Mouse (Mus musculus) midbrain, embryonic 15.5 days (tissue): ENCODE data around the gene Il1rn. TPM values are rescaled to one million over a fixed set of nuclear protein-coding genes. Genes with fewer than 3 reads are reported as not detected.

Source experiments
- ATAC-seq: fragments of 200-750 bp; cut with Nextera tagmentation; replicated peaks from 2 replicates; pipeline ENCODE4 v1.8.0; 2017; ENCODE audit warnings: moderate TSS enrichment
- H3K27ac ChIP-seq: fragments of 300-500 bp; sonication (generic); 2 replicates; pipeline ENCODE4 v1.5.1; 2015; ENCODE audit warnings: mild to moderate bottlenecking, inconsistent platforms
- H3K27me3 ChIP-seq: fragments of 300-500 bp; sonication (generic); replicated peaks from 2 replicates; pipeline ENCODE4 v1.6.1; 2015; ENCODE audit warnings: inconsistent platforms
- H3K36me3 ChIP-seq: fragments of 300-500 bp; sonication (generic); replicated peaks from 2 replicates; pipeline ENCODE4 v1.6.1; 2015; ENCODE audit warnings: inconsistent platforms
- H3K4me1 ChIP-seq: fragments of 300-500 bp; sonication (generic); 2 replicates; pipeline ENCODE4 v1.6.1; 2015; ENCODE audit warnings: inconsistent platforms
- H3K4me2 ChIP-seq: fragments of 300-500 bp; sonication (generic); 2 replicates; pipeline ENCODE4 v1.6.1; 2015; ENCODE audit warnings: inconsistent platforms, mild to moderate bottlenecking, moderate library complexity
- H3K4me3 ChIP-seq: fragments of 300-500 bp; sonication (generic); 2 replicates; pipeline ENCODE4 v1.5.1; 2015; ENCODE audit warnings: mild to moderate bottlenecking, inconsistent platforms
- H3K9ac ChIP-seq: fragments of 300-500 bp; sonication (generic); 2 replicates; pipeline ENCODE4 v1.6.1; 2015; ENCODE audit warnings: mild to moderate bottlenecking, inconsistent platforms
- H3K9me3 ChIP-seq: fragments of 300-500 bp; sonication (generic); 2 replicates; pipeline ENCODE4 v1.6.1; 2016; ENCODE audit warnings: inconsistent platforms
- WGBS: fragments of 180-500 bp; shearing (Covaris S2); methylation state at CpG from one replicate; pipeline ENCODE4 v1.1.7; 2015; ENCODE audit warnings: mixed read lengths; 5-methylcytosine and 5-hydroxymethylcytosine counted together
- polyA plus RNA-seq: library from polyadenylated mRNA; unstranded; fragments of >200 nt; fragmentation: Nextera tagmentation; extraction: Ambion mirVana; gene quantifications from 2 replicates; pipeline ENCODE4 v1.2.1, GENCODE M21; 2015

The Il1rn gene
- 0.72 TPM in 1 of 2 replicates, not detected in the other for polyA plus RNA-seq

DNA sequence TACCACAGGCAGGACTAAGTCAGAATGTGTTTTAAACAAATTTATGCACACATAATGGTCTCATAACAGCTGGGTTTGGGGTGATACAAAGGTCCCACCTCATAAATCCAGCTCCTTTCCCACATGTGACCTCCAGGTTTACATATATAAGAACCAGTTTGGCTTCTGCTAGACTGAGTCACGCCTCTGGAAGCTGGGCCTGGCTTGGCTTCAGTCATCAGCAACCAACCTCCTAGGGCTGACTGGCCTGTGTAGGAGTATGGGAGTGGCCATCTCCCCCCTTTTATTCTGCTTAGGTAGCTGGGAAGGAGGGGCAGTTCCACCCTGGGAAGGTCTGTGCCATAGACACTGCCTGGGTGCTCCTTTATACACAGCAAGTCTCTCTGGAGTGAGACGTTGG is at the start of gene Il1rn:
TSS of gene Il1rn (plus strand) at position 309 of the 400 bp plus-strand sequence.
- H3K4me3 ChIP-seq: no peak within 1 kb of the TSS
- no peaks in the 10 kb centered on the region for H3K9me3 ChIP-seq
- 79% methylated on average over 2 of the region's 2 CpGs for WGBS
- no peak within 1 kb of the TSS for H3K4me2 ChIP-seq
- no peaks in the 10 kb centered on the region for H3K36me3 ChIP-seq
- H3K4me1 ChIP-seq: no peaks in the 10 kb centered on the region
- H3K27me3 ChIP-seq: no peaks in the 10 kb centered on the region
- no peak within 1 kb of the TSS for H3K9ac ChIP-seq
- H3K27ac ChIP-seq: no peak within 1 kb of the TSS
- no peak for ATAC-seq

GRCm38 (mm10) chr2:24290896-24291295 is 45.8 kb upstream of the Il1rn start, which contains the start of gene Il1f10:
TSS of gene Il1f10 (plus strand) at chr2:24291196.
- Histone ChIP-seq H3K9me3 (no peaks in the 10 kb centered on the region), H3K4me1 (no peaks in the 10 kb centered on the region), H3K27me3 (no peaks in the 10 kb centered on the region), H3K27ac (no peak within 1 kb of the TSS), H3K4me3 (no peak within 1 kb of the TSS), H3K36me3 (no peaks in the 10 kb centered on the region), H3K4me2 (no peak within 1 kb of the TSS), H3K9ac (no peak within 1 kb of the TSS)
- 83% methylated on average over 5 of the region's 5 CpGs for WGBS
- ATAC-seq: no peak

DNA sequence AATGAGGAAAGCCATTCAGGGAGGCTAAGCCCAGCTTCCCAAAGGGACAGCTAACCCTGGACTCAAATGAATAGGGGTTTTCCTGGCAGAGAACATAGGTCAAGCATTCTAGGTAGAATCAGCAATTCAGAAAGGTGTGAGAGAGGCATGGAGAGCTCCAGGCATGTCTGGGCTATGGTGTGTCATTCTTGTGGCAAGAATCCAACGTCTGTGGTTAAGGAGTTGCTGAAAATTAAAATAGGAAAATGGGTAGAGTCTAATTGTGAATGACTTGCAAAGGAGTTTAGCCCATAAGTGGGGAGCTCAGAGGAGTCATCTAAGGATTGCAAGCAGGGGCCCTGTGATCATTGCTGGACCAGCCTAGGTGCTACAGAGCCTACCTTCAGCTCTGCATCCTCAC is 42.0 kb upstream of the Il1rn start:
- Histone ChIP-seq H3K4me2 (no peak overlapping the region), H3K36me3 (no peaks in the 10 kb centered on the region), H3K4me3 (no peak overlapping the region), H3K4me1 (no peaks in the 10 kb centered on the region), H3K9me3 (no peaks in the 10 kb centered on the region), H3K27me3 (no peaks in the 10 kb centered on the region), H3K9ac (no peak overlapping the region), H3K27ac (no peak overlapping the region)
- WGBS: 63% methylated on average over 1 of the region's 1 CpGs
- no peak for ATAC-seq

- H3K4me2 ChIP-seq: no peak overlapping the region
- peak; percentile 70 for ATAC-seq
- H3K4me1 ChIP-seq: no peaks in the 10 kb centered on the region
- H3K27me3 ChIP-seq: no peaks in the 10 kb centered on the region
- no peak overlapping the region for H3K27ac ChIP-seq
- no peaks in the 10 kb centered on the region for H3K36me3 ChIP-seq
- H3K4me3 ChIP-seq: no peak overlapping the region
- 7% methylated on average over 3 of the region's 3 CpGs for WGBS
- H3K9me3 ChIP-seq: no peaks in the 10 kb centered on the region
- H3K9ac ChIP-seq: no peak overlapping the region
Measured at GRCm38 (mm10) chr2:24296837-24297236, 39.8 kb upstream of the Il1rn start.

DNA sequence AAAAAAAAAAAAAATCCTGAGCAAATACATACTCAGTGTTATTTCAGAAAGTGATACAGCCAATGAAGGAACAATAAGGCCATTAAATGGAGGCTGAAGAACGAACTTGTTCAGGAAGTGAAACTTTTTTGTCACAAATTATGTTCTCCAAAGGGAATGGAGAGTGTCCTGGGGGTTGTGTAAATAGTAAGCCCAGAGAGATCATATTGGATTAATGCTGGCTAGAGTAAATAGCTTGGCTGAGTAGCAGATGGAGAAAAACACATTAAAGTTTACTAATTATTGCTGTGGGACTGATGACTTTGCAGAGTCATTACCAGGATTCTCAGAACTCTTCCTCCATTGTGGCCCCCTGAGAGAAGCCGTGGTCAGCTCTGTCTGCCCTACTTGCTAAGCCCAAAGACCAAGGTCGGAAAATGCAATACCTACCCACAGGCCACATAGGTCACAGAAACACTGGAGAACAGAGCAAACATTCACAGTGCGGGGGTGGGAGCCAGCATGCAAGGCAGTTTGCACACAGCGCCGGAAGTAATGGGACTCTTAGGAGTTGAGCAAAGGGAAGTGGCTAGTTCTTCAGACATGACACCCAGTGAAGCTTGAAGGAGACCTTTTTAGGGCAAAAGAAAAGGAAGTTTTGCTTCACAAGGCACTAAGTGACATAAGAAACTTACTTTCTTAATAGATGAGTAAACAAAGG is 25.2 kb upstream of the Il1rn start:
- WGBS: 81% methylated on average over 6 of the region's 6 CpGs
- no peak overlapping the region for H3K4me2 ChIP-seq
- no peaks in the 10 kb centered on the region for H3K4me1 ChIP-seq
- no peak for ATAC-seq
- H3K36me3 ChIP-seq: no peaks in the 10 kb centered on the region
- H3K9ac ChIP-seq: no peak overlapping the region
- H3K27ac ChIP-seq: no peak overlapping the region
- no peaks in the 10 kb centered on the region for H3K27me3 ChIP-seq
- H3K4me3 ChIP-seq: no peak overlapping the region
- no peaks in the 10 kb centered on the region for H3K9me3 ChIP-seq

DNA sequence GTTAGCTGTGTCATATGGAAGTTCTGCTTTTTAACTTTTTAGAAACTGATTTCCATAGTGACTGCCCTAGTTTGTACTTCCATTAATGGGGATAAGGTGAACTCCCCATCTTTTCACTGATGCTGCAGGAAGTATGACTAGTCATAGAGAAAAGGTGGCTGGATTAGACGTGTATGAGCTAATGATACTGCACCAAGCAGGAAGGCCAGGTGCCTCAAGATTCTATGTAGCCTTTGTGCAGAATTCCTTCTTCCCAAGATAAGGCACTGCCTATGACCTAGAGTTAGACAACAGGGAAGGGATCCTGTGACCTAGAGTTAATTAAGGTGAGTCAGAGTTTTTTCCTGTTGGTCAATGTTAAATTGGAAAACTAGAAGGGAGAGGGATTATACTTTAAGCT is 19.7 kb upstream of the Il1rn start:
- no peaks in the 10 kb centered on the region for H3K9me3 ChIP-seq
- 86% methylated on average over 1 of the region's 1 CpGs for WGBS
- H3K27ac ChIP-seq: no peak overlapping the region
- H3K27me3 ChIP-seq: no peaks in the 10 kb centered on the region
- H3K36me3 ChIP-seq: no peaks in the 10 kb centered on the region
- no peak overlapping the region for H3K4me2 ChIP-seq
- no peak overlapping the region for H3K9ac ChIP-seq
- no peak for ATAC-seq
- no peaks in the 10 kb centered on the region for H3K4me1 ChIP-seq
- H3K4me3 ChIP-seq: no peak overlapping the region

- H3K4me1 ChIP-seq: no peaks in the 10 kb centered on the region
- no peak for ATAC-seq
- no peak overlapping the region for H3K27ac ChIP-seq
- WGBS: 85% methylated on average over 4 of the region's 4 CpGs
- H3K4me2 ChIP-seq: no peak overlapping the region
- H3K36me3 ChIP-seq: no peaks in the 10 kb centered on the region
- no peak overlapping the region for H3K4me3 ChIP-seq
- no peak overlapping the region for H3K9ac ChIP-seq
- H3K27me3 ChIP-seq: no peaks in the 10 kb centered on the region
- H3K9me3 ChIP-seq: no peaks in the 10 kb centered on the region
Measured at GRCm38 (mm10) chr2:24317919-24318598, 18.6 kb upstream of the Il1rn start.

DNA sequence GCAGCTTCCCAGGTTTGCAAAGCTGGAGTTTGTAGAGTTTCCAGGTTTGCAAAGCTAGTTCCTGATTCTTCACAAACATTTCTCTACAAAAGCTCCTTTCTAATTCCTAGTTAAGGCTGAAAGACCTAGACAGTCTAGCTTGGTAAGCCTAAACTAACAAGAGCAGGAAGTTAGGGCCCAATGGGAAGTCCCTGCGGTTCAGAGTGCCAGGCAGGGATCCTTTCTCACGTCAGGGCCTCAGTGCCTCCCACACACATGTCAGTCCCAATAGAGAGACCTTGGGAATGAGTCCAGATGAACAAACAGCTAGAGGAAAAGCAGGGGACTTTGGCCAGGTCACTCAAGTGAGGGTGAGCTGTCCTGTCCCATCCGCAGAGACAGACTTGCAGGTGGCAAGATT is 1.3 kb upstream of the Il1rn start:
- Histone ChIP-seq H3K4me2 (no peak overlapping the region), H3K36me3 (no peaks in the 10 kb centered on the region), H3K9me3 (no peaks in the 10 kb centered on the region), H3K4me3 (no peak overlapping the region), H3K4me1 (no peaks in the 10 kb centered on the region), H3K27me3 (no peaks in the 10 kb centered on the region), H3K9ac (no peak overlapping the region), H3K27ac (no peak overlapping the region)
- WGBS: 70% methylated on average over 3 of the region's 3 CpGs
- no peak for ATAC-seq

GRCm38 (mm10) chr2:24341395-24341885 is 4.8 kb downstream of the Il1rn start:
- H3K4me2 ChIP-seq: no peak overlapping the region
- no peaks in the 10 kb centered on the region for H3K4me1 ChIP-seq
- H3K27me3 ChIP-seq: no peaks in the 10 kb centered on the region
- no peak for ATAC-seq
- H3K27ac ChIP-seq: no peak overlapping the region
- no peak overlapping the region for H3K9ac ChIP-seq
- no peak overlapping the region for H3K4me3 ChIP-seq
- H3K36me3 ChIP-seq: no peaks in the 10 kb centered on the region
- WGBS: 76% methylated on average over 3 of the region's 3 CpGs
- no peaks in the 10 kb centered on the region for H3K9me3 ChIP-seq

GRCm38 (mm10) chr2:24344619-24345018 is 8.0 kb downstream of the Il1rn start:
- H3K4me1 ChIP-seq: no peaks in the 10 kb centered on the region
- H3K36me3 ChIP-seq: no peaks in the 10 kb centered on the region
- no peak overlapping the region for H3K9ac ChIP-seq
- no peak overlapping the region for H3K4me2 ChIP-seq
- no peak overlapping the region for H3K4me3 ChIP-seq
- no peaks in the 10 kb centered on the region for H3K9me3 ChIP-seq
- H3K27ac ChIP-seq: no peak overlapping the region
- ATAC-seq: no peak
- WGBS: 74% methylated on average over 4 of the region's 4 CpGs
- no peaks in the 10 kb centered on the region for H3K27me3 ChIP-seq

DNA sequence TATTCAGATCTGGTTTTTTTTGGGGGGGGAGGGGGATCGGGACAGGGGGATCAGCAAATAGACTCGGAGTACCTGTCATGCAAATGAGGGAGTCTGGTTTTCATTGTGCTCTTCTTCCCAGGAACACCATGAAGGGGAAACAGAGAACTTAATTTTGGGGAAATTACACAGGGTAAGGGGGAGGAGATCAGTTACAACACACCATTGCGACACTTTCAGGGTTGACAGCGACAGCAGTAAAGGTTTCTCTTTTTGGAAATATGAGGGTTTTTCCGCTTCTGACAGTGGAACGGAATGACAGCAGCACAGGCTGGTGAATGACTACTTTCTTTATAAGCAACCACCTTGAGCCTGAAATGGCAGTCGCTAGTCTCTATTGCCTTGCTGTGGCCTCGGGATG is 8.4 kb downstream of the Il1rn start:
- no peak overlapping the region for H3K4me3 ChIP-seq
- H3K9me3 ChIP-seq: no peaks in the 10 kb centered on the region
- no peak for ATAC-seq
- 68% methylated on average over 8 of the region's 8 CpGs for WGBS
- H3K4me1 ChIP-seq: no peaks in the 10 kb centered on the region
- H3K4me2 ChIP-seq: no peak overlapping the region
- H3K36me3 ChIP-seq: no peaks in the 10 kb centered on the region
- no peak overlapping the region for H3K9ac ChIP-seq
- H3K27me3 ChIP-seq: no peaks in the 10 kb centered on the region
- no peak overlapping the region for H3K27ac ChIP-seq

GRCm38 (mm10) chr2:24347926-24348325 is 11.3 kb downstream of the Il1rn start:
- H3K9ac ChIP-seq: no peak overlapping the region
- H3K4me2 ChIP-seq: no peak overlapping the region
- no peaks in the 10 kb centered on the region for H3K27me3 ChIP-seq
- no peak for ATAC-seq
- H3K36me3 ChIP-seq: no peaks in the 10 kb centered on the region
- H3K27ac ChIP-seq: no peak overlapping the region
- WGBS: 77% methylated on average over 1 of the region's 1 CpGs
- H3K4me3 ChIP-seq: no peak overlapping the region
- H3K4me1 ChIP-seq: no peaks in the 10 kb centered on the region
- no peaks in the 10 kb centered on the region for H3K9me3 ChIP-seq

- Histone ChIP-seq H3K4me3 (no peak overlapping the region), H3K36me3 (no peaks in the 10 kb centered on the region), H3K27me3 (no peaks in the 10 kb centered on the region), H3K9ac (no peak overlapping the region), H3K4me2 (no peak overlapping the region), H3K9me3 (no peaks in the 10 kb centered on the region), H3K4me1 (no peaks in the 10 kb centered on the region), H3K27ac (no peak overlapping the region)
- WGBS: 82% methylated on average over 2 of the region's 2 CpGs
- no peak for ATAC-seq
Measured at GRCm38 (mm10) chr2:24351159-24351558, 14.5 kb downstream of the Il1rn start.
